Comparison of ENCODE assay signal across 25 mouse cellular contexts in the genomic region with DNA sequence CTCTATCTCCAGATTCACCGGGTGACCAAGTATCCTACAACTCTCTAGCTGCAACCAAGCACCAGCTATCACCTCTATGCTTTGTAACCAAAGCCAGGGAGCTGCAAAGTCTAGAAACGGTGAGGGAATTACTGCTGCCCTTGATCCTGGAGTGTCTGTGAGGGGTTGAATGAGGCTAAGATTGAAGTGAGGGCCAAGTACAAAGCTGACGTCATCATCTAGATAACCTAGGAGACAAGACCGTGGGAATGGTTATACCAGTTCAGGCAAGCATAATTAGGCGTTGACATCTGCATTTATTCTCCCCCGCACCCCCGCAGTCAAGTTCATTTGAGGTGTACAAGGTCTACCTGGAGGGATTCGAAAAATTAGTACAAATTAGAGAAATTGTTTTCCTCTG. TPM values are rescaled to one million over a fixed set of nuclear protein-coding genes. Genes with fewer than 3 reads are reported as not detected.
DNase-seq lines count a peak whose midpoint lies in the region; ATAC-seq and TF ChIP-seq lines count a peak whose summit lies in the region.
"Had no signal": no experiment of that assay in that cellular context is flagged by ENCODE, and none has a peak within 500 bp of the region (broad histone marks: within the 10 kb centered on the region; RNA-seq: fewer than 3 reads in every experiment).

No protein-coding gene starts in this region.

- H3K27me3 ChIP-seq in embryonic facial prominence, embryonic 12.5 days = no peaks in the 10 kb centered on the region
- H3K27me3 ChIP-seq in embryonic facial prominence, embryonic 10.5 days (replicated peaks; ENCODE audit: low read depth, poor library complexity, severe bottlenecking) = no peaks in the 10 kb centered on the region; the same call in 1 of the 2 replicates
- no peaks in the 10 kb centered on the region for H3K27me3 ChIP-seq in kidney, adult 2 months (replicated peaks; ENCODE audit: control insufficient read depth, insufficient read depth, low read length)
- no peaks in the 10 kb centered on the region for H3K27me3 ChIP-seq in ES-Bruce4 (ENCODE audit: control insufficient read depth, insufficient read depth, low read length, poor library complexity, severe bottlenecking)
- no peaks in the 10 kb centered on the region; the same call in 1 of the 2 replicates for H3K27me3 ChIP-seq in forebrain, embryonic 10.5 days (ENCODE audit: poor library complexity, severe bottlenecking)
- H3K27me3 ChIP-seq: CH12.LX; embryonic facial prominence, embryonic 13.5 days; embryonic facial prominence, embryonic 15.5 days; forebrain, embryonic 13.5 days; forebrain, embryonic 15.5 days had no signal

- no peak overlapping the region for H3K4me3 ChIP-seq in embryonic facial prominence, embryonic 12.5 days
- H3K4me3 ChIP-seq in embryonic facial prominence, embryonic 10.5 days = no peak overlapping the region
- H3K4me3 ChIP-seq in kidney, adult 2 months (ENCODE audit: insufficient read depth, low read depth, low read length) = no peak overlapping the region
- no peak overlapping the region for H3K4me3 ChIP-seq in ES-Bruce4 (ENCODE audit: low read depth, low read length)
- H3K4me3 ChIP-seq in forebrain, embryonic 10.5 days = no peak overlapping the region
- H3K4me3 ChIP-seq: embryonic facial prominence, embryonic 13.5 days; embryonic facial prominence, embryonic 15.5 days; erythroblast, embryonic 14.5 days; forebrain, embryonic 13.5 days; forebrain, embryonic 15.5 days had no signal

- no peak for TF ChIP-seq EP300 in ES-Bruce4 (IDR thresholded peaks at IDR 0.05; ENCODE audit: insufficient read depth, low read depth, low read length)

- H3K27ac ChIP-seq in embryonic facial prominence, embryonic 12.5 days = no peak overlapping the region
- no peak overlapping the region for H3K27ac ChIP-seq in embryonic facial prominence, embryonic 10.5 days (replicated peaks)
- H3K27ac ChIP-seq in kidney, adult 2 months (ENCODE audit: insufficient read depth, low read depth, low read length) = peak overlapping the region; percentile 24; the same call in 1 of the 2 replicates
- H3K27ac ChIP-seq in ES-Bruce4 (ENCODE audit: insufficient read depth, low read length) = 0 out of 2 replicates have a peak overlapping the region, but pooled peaks have one; percentile 31
- no peak overlapping the region for H3K27ac ChIP-seq in forebrain, embryonic 10.5 days
- H3K27ac ChIP-seq: embryonic facial prominence, embryonic 13.5 days; embryonic facial prominence, embryonic 15.5 days; forebrain, embryonic 13.5 days; forebrain, embryonic 15.5 days had no signal

- H3K4me1 ChIP-seq in embryonic facial prominence, embryonic 12.5 days = no peaks in the 10 kb centered on the region; the same call in 1 of the 2 replicates
- peaks cover 22% of the 10 kb centered on the region for H3K4me1 ChIP-seq in embryonic facial prominence, embryonic 10.5 days
- peaks cover 21% of the 10 kb centered on the region for H3K4me1 ChIP-seq in kidney, adult 2 months (ENCODE audit: control insufficient read depth, insufficient read depth, low read length)
- H3K4me1 ChIP-seq in ES-Bruce4 (ENCODE audit: control insufficient read depth, insufficient read depth, low read length) = peaks cover 3% of the 10 kb centered on the region
- peaks cover 14% of the 10 kb centered on the region for H3K4me1 ChIP-seq in forebrain, embryonic 10.5 days

- no peak for TF ChIP-seq POLR2A in kidney, adult 2 months (IDR thresholded peaks at IDR 0.05; ENCODE audit: low read depth, low read length)
- TF ChIP-seq POLR2A in ES-Bruce4 (IDR thresholded peaks at IDR 0.05; ENCODE audit: insufficient read depth, low read length) = no peak

- whole genome bisulfite sequencing in embryonic facial prominence, embryonic 12.5 days = 91% methylated on average over 8 of the region's 8 CpGs
- 88% methylated on average over 8 of the region's 8 CpGs for WGBS in embryonic facial prominence, embryonic 10.5 days
- 68% methylated on average over 8 of the region's 8 CpGs for WGBS in kidney, adult 2 months
- 94% methylated on average over 8 of the region's 8 CpGs for WGBS in forebrain, embryonic 10.5 days

- no peak for TF ChIP-seq CTCF in kidney, adult 2 months (conservative IDR thresholded peaks at IDR 0.05; ENCODE audit: insufficient read depth, insufficient read length, low read depth, low read length)
- no peak for TF ChIP-seq CTCF in ES-Bruce4 (IDR thresholded peaks at IDR 0.05; ENCODE audit: low read depth, low read length)

- no peak overlapping the region for H3K9ac ChIP-seq in embryonic facial prominence, embryonic 12.5 days
- H3K9ac ChIP-seq in ES-Bruce4 (ENCODE audit: low read depth, poor library complexity, severe bottlenecking) = no peak overlapping the region
- H3K9ac ChIP-seq: embryonic facial prominence, embryonic 13.5 days; embryonic facial prominence, embryonic 15.5 days; forebrain, embryonic 13.5 days; forebrain, embryonic 15.5 days; forebrain, postnatal 0 days had no signal

- no peaks in the 10 kb centered on the region for H3K36me3 ChIP-seq in embryonic facial prominence, embryonic 12.5 days
- no peaks in the 10 kb centered on the region for H3K36me3 ChIP-seq in embryonic facial prominence, embryonic 10.5 days (replicated peaks)
- no peaks in the 10 kb centered on the region for H3K36me3 ChIP-seq in kidney, adult 2 months (ENCODE audit: control insufficient read depth, insufficient read depth, low read length)
- no peaks in the 10 kb centered on the region for H3K36me3 ChIP-seq in ES-Bruce4 (ENCODE audit: control insufficient read depth, insufficient read depth, low read length, poor library complexity, severe bottlenecking)
- no peaks in the 10 kb centered on the region for H3K36me3 ChIP-seq in forebrain, embryonic 10.5 days (replicated peaks)
- H3K36me3 ChIP-seq: embryonic facial prominence, embryonic 13.5 days; embryonic facial prominence, embryonic 15.5 days; forebrain, embryonic 15.5 days had no signal

- DNase-seq in embryonic facial prominence, embryonic 10.5 days (ENCODE audit: low spot score) = no peak
- peak; percentile 19 for DNase-seq in kidney, adult 2 months
- no peak for DNase-seq in kidney, postnatal 14 days
- DNase-seq in forebrain, embryonic 10.5 days (ENCODE audit: extremely low spot score, low spot score) = no peak
- DNase-seq: adrenal gland, adult 8-10 months; adrenal gland, postnatal 14 days; adrenal gland, postnatal 36 days; B cell, adult 2 months; cerebellum, adult 11-12 months; cerebellum, adult 8-10 months; cerebellum, adult 9-11 months; cerebellum, postnatal 14 days; cerebellum, postnatal 36 days; embryo, embryonic 11 days; forebrain, postnatal 0 days had no signal

- no peak overlapping the region for H3K4me2 ChIP-seq in embryonic facial prominence, embryonic 12.5 days (replicated peaks)
- H3K4me2 ChIP-seq: embryonic facial prominence, embryonic 13.5 days; embryonic facial prominence, embryonic 15.5 days; forebrain, embryonic 13.5 days; forebrain, embryonic 15.5 days had no signal

- H3K9me3 ChIP-seq in embryonic facial prominence, embryonic 12.5 days = no peaks in the 10 kb centered on the region
- H3K9me3 ChIP-seq in embryonic facial prominence, embryonic 10.5 days = no peaks in the 10 kb centered on the region
- H3K9me3 ChIP-seq in ES-Bruce4 (replicated peaks; ENCODE audit: control insufficient read depth, insufficient read depth, low read length, poor library complexity, severe bottlenecking) = no peaks in the 10 kb centered on the region
- H3K9me3 ChIP-seq in forebrain, embryonic 10.5 days = no peaks in the 10 kb centered on the region
- H3K9me3 ChIP-seq: embryonic facial prominence, embryonic 13.5 days; embryonic facial prominence, embryonic 15.5 days; forebrain, embryonic 13.5 days; forebrain, embryonic 15.5 days had no signal

- 0 out of 2 replicates have a peak, but pooled peaks have one; percentile 30 for ATAC-seq in embryonic facial prominence, embryonic 12.5 days (ENCODE audit: insufficient number of reproducible peaks, insufficient read depth, low FRiP score, low TSS enrichment)
- ATAC-seq: activated CD4-positive, CD25-positive, alpha-beta regulatory T cell, adult 4 months; CD4-positive, CD25-positive, alpha-beta regulatory T cell, adult 4 months; forebrain, embryonic 13.5 days; forebrain, embryonic 15.5 days; forebrain, postnatal 0 days had no signal

RNA-seq across cellular contexts. Expression of a gene that starts 2.8 kb away (rescaled TPM):
- 2.1 and 2.9 TPM in 2 replicates for polyA plus RNA-seq in embryonic facial prominence, embryonic 12.5 days (2016; fragmentation: Nextera tagmentation; extraction: Ambion mirVana)
- 2.1 and 2.9 TPM in 2 replicates for polyA plus RNA-seq in embryonic facial prominence, embryonic 10.5 days (2016; fragmentation: Nextera tagmentation; extraction: Ambion mirVana)
- 8.4 and 9.2 TPM in 2 replicates for polyA plus RNA-seq in kidney, adult 2 months (2012; rRNA removed)
- 55.5 and 57.5 TPM in 2 replicates for polyA plus RNA-seq in ES-Bruce4 (2011; ENCODE audit: insufficient read depth, insufficient read length, low read depth, missing spikeins)
- polyA plus RNA-seq in forebrain, embryonic 10.5 days (2016; fragmentation: Nextera tagmentation; extraction: Ambion mirVana) = 2.2 and 3.0 TPM in 2 replicates
- polyA plus RNA-seq: erythroblast, embryonic 14.5 days had no signal

Comparison
In these comparisons a context has a peak if more than half of its experiments do, and no peak if none do; other contexts are left out.
1. H3K27ac ChIP-seq: peak in kidney, adult 2 months (single experiment) and ES-Bruce4 (single experiment); none in embryonic facial prominence, embryonic 12.5 days (single experiment), embryonic facial prominence, embryonic 10.5 days (single experiment) and forebrain, embryonic 10.5 days (single experiment).